Mouse (Mus musculus) lung, embryonic 14.5 days (tissue): Measurements from ENCODE around the gene Map1b. TPM values are rescaled to one million over a fixed set of nuclear protein-coding genes. Genes with fewer than 3 reads are reported as not detected.

Source experiments
- ATAC-seq: fragments of 200-750 bp; cut with Nextera tagmentation; 2 replicates; pipeline ENCODE4 v1.8.0; 2017; ENCODE audit warnings: mild to moderate bottlenecking, moderate TSS enrichment, moderate library complexity; ENCODE audit not compliant: insufficient read depth
- DNase-seq: peaks from one replicate; pipeline ENCODE4 v3.0.0-alpha.2; 2015
- H3K27ac ChIP-seq: fragments of 300-500 bp; sonication (generic); 2 replicates; pipeline ENCODE4 v1.5.1; 2014; ENCODE audit warnings: low read depth, mild to moderate bottlenecking, moderate library complexity
- H3K27me3 ChIP-seq: fragments of 300-500 bp; sonication (generic); 2 replicates; pipeline ENCODE4 v1.6.1; 2014; ENCODE audit warnings: low read length, control low read depth; ENCODE audit not compliant: insufficient read depth
- H3K36me3 ChIP-seq: fragments of 300-500 bp; sonication (generic); 2 replicates; pipeline ENCODE4 v1.6.1; 2014; ENCODE audit warnings: control low read depth; ENCODE audit not compliant: insufficient read depth
- H3K4me1 ChIP-seq: fragments of 300-500 bp; sonication (generic); 2 replicates; pipeline ENCODE4 v1.6.1; 2014; ENCODE audit warnings: antibody characterized with exemption, control low read depth; ENCODE audit not compliant: insufficient read depth
- H3K4me2 ChIP-seq: fragments of 300-500 bp; sonication (generic); 2 replicates; pipeline ENCODE4 v1.6.1; 2014; ENCODE audit warnings: mild to moderate bottlenecking
- H3K4me3 ChIP-seq: fragments of 300-500 bp; sonication (generic); 2 replicates; pipeline ENCODE4 v1.5.1; 2014; ENCODE audit warnings: low read depth, low read length
- H3K9ac ChIP-seq: fragments of 300-500 bp; sonication (generic); 2 replicates; pipeline ENCODE4 v1.6.1; 2014
- H3K9me3 ChIP-seq: fragments of 300-500 bp; sonication (generic); 2 replicates; pipeline ENCODE4 v1.6.1; 2016; ENCODE audit warnings: low read depth, low read length, control low read depth
- CTCF ChIP-seq: IDR thresholded peaks from 2 replicates; pipeline ENCODE4 v1.5.1; 2016; ENCODE audit warnings: antibody characterized with exemption, low read depth
- WGBS: fragments of 180-500 bp; shearing (Covaris S2); extraction: QIAGEN DNeasy Blood & Tissue Kit; methylation state at CpG from one replicate; pipeline ENCODE4 v1.1.7; 2014; 5-methylcytosine and 5-hydroxymethylcytosine counted together
- polyA plus RNA-seq: library from polyadenylated mRNA; unstranded; fragments of >200 nt; fragmentation: Nextera tagmentation; extraction: Ambion mirVana; gene quantifications from 2 replicates; pipeline ENCODE4 v1.2.1, GENCODE M21; 2014

The Map1b gene
- polyA plus RNA-seq, 1 experiment from 2014 or later: 73.3 TPM

- Histone ChIP-seq H3K9ac (no peak overlapping the region), H3K4me2 (no peak overlapping the region), H3K9me3 (no peaks in the 10 kb centered on the region), H3K27ac (no peak overlapping the region), H3K4me1 (0 out of 2 replicates have a peak, but pooled peaks cover 2% of the 10 kb centered on the region), H3K36me3 (no peaks in the 10 kb centered on the region), H3K27me3 (no peaks in the 10 kb centered on the region), H3K4me3 (no peak overlapping the region)
- WGBS: 55% methylated on average over 5 of the region's 5 CpGs
- TF ChIP-seq CTCF: no peak
- DNase-seq (no peak), ATAC-seq (no peak)
Measured at GRCm38 (mm10) chr13:99546832-99547231, 30.5 kb upstream of the Map1b start.

GRCm38 (mm10) chr13:99545201-99545600 is 28.9 kb upstream of the Map1b start:
- Histone ChIP-seq H3K4me1 (0 out of 2 replicates have a peak, but pooled peaks cover 2% of the 10 kb centered on the region), H3K4me2 (no peak overlapping the region), H3K36me3 (no peaks in the 10 kb centered on the region), H3K9ac (no peak overlapping the region), H3K27me3 (no peaks in the 10 kb centered on the region), H3K4me3 (no peak overlapping the region), H3K27ac (no peak overlapping the region), H3K9me3 (no peaks in the 10 kb centered on the region)
- DNase-seq: no peak
- WGBS: 43% methylated on average over 6 of the region's 6 CpGs
- no peak for ATAC-seq
- no peak for TF ChIP-seq CTCF

GRCm38 (mm10) chr13:99541429-99542267 is 25.3 kb upstream of the Map1b start:
- Histone ChIP-seq H3K4me3 (0 out of 2 replicates have a peak overlapping the region, but pooled peaks have one; percentile 6), H3K9ac (no peak overlapping the region), H3K27ac (no peak overlapping the region), H3K4me2 (peak overlapping the region; percentile 50), H3K4me1 (0 out of 2 replicates have a peak, but pooled peaks cover 2% of the 10 kb centered on the region), H3K27me3 (no peaks in the 10 kb centered on the region), H3K36me3 (no peaks in the 10 kb centered on the region), H3K9me3 (no peaks in the 10 kb centered on the region)
- WGBS: 16% methylated on average over 21 of the region's 21 CpGs
- peak; percentile 31; the same call in 1 of the 2 replicates for ATAC-seq
- no peak for TF ChIP-seq CTCF
- DNase-seq: peak; percentile 22

GRCm38 (mm10) chr13:99539288-99539687 is 22.9 kb upstream of the Map1b start:
- ATAC-seq (no peak), DNase-seq (peak; percentile 48)
- Histone ChIP-seq H3K9ac (no peak overlapping the region), H3K4me1 (0 out of 2 replicates have a peak, but pooled peaks cover 2% of the 10 kb centered on the region), H3K4me3 (no peak overlapping the region), H3K36me3 (no peaks in the 10 kb centered on the region), H3K27me3 (no peaks in the 10 kb centered on the region), H3K4me2 (no peak overlapping the region), H3K27ac (no peak overlapping the region), H3K9me3 (no peaks in the 10 kb centered on the region)
- 65% methylated on average over 5 of the region's 5 CpGs for whole genome bisulfite sequencing
- TF ChIP-seq CTCF: no peak

GRCm38 (mm10) chr13:99538851-99539250 is 22.5 kb upstream of the Map1b start:
- Histone ChIP-seq H3K4me1 (0 out of 2 replicates have a peak, but pooled peaks cover 2% of the 10 kb centered on the region), H3K36me3 (no peaks in the 10 kb centered on the region), H3K4me2 (no peak overlapping the region), H3K27me3 (no peaks in the 10 kb centered on the region), H3K9me3 (no peaks in the 10 kb centered on the region), H3K27ac (no peak overlapping the region), H3K9ac (no peak overlapping the region), H3K4me3 (no peak overlapping the region)
- TF ChIP-seq CTCF: no peak
- no peak for ATAC-seq
- no peak for DNase-seq
- 93% methylated on average over 11 of the region's 11 CpGs for WGBS

- H3K4me3 ChIP-seq: no peak overlapping the region
- WGBS: 21% methylated on average over 8 of the region's 8 CpGs
- no peak for ATAC-seq
- H3K27ac ChIP-seq: no peak overlapping the region
- H3K9ac ChIP-seq: no peak overlapping the region
- H3K4me1 ChIP-seq: 0 out of 2 replicates have a peak, but pooled peaks cover 2% of the 10 kb centered on the region
- no peaks in the 10 kb centered on the region for H3K36me3 ChIP-seq
- DNase-seq: no peak
- H3K9me3 ChIP-seq: no peaks in the 10 kb centered on the region
- no peak overlapping the region for H3K4me2 ChIP-seq
- TF ChIP-seq CTCF: no peak
- H3K27me3 ChIP-seq: no peaks in the 10 kb centered on the region
Measured at GRCm38 (mm10) chr13:99537908-99538513, 21.7 kb upstream of the Map1b start.

GRCm38 (mm10) chr13:99528456-99528855 is 12.1 kb upstream of the Map1b start:
- no peak for ATAC-seq
- TF ChIP-seq CTCF: no peak
- H3K27me3 ChIP-seq: no peaks in the 10 kb centered on the region
- no peaks in the 10 kb centered on the region; the same call in 1 of the 2 replicates for H3K4me1 ChIP-seq
- no peak overlapping the region for H3K9ac ChIP-seq
- H3K4me2 ChIP-seq: no peak overlapping the region
- 54% methylated on average over 4 of the region's 4 CpGs for WGBS
- no peaks in the 10 kb centered on the region for H3K36me3 ChIP-seq
- no peak overlapping the region for H3K4me3 ChIP-seq
- no peaks in the 10 kb centered on the region for H3K9me3 ChIP-seq
- no peak overlapping the region for H3K27ac ChIP-seq
- no peak for DNase-seq
